Mouse (Mus musculus) R1 (cell line): ENCODE measurements around the gene Smad3.

Experiments used
- DNase-seq: peaks from one replicate; pipeline ENCODE4 v3.0.0-alpha.2; 2018; ENCODE audit warnings: low read depth, low spot score

Smad3 gene

DNA sequence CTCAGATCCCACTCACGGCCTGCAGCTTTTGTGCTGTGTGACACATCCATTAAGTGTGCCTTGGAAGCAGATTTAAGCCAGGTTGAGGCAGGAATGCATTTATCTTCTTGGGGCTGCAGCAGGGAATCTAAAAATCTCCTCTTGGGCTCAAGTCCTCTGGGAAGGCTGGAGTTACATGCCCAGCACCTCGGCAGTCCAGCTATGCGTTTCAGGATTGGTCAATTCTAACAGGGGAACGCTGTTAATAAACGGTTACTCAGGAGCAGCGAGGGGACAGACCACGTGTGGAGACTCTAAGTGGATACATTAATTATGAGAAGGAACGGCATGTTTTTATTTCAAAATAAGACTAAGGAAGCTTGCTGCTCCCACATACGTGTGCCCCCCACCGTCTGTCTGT is 14.7 kb upstream of the Smad3 start:
- DNase-seq = no peak

DNA sequence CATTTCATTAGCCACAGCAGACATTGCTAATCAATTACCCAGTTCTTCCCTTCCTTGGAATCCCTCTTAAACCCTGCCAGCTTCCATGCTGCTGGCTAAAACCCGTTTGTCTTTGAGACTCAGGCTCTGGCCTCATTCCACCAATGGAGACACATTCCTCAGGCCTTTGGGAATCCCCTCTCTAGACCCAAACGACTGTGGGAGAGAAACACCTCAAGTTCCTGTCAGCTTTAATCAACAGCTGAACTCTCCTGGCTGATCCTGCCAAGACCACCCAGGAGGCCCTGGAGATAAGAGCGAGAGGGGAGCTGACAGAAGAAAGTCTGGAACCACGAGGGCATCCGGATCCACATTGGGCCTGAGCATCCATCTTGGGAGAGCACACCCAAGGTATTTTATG is 13.9 kb upstream of the Smad3 start:
- DNase-seq = no peak

DNA sequence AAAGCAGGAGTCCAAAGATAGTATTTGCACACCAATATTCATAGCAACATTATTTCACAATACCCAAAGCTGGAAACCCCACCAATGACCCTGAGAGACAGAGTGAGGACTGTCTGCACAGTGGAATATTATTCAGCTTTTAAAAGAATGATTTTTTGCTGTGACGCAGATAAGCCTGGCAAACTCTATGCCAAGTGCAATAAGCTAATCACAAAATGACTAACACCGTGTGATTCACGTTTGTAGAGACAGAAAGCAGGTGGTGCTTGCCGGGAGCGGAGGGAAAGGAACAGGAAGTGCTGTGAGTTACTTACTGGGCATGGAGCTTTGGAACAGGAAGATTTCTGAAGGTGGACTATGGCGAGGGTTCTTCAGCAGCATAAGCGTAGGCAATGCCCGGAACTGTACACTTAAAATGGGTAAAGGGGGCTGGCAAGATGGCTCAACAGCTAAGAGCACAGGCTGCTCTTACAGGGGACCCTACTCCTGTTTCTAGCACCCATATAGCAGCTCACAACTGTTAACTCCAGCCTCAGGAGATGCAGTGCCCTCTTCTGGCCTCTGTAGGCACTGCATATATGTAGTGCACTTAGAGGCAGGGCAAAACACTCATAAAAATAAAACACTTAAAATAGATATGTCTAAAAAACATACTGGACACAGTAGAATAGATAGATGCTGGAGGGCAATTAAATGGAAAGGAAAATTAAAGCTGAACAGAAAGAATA is 3.7 kb upstream of the Smad3 start:
- DNase-seq = peak; percentile 54

DNA sequence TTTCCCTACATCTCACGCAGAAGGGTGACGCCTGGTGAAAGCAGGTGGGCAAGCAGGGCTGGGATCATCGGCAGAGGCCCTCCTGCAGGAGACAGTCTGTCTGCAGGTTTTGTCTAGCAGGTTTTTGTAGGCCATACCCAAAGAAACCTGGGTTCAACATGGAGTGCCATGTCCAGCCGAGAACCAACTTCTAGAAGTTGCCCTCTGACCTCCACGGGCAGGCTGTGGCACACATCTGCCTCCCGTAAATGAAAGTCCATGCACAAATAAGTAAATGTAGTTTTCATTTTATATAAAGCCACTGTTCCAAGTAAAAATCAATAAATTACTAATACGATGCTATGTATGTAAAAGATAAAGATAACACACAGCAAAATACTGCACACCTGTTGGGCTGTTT is 3.0 kb upstream of the Smad3 start:
- no peak for DNase-seq

DNA sequence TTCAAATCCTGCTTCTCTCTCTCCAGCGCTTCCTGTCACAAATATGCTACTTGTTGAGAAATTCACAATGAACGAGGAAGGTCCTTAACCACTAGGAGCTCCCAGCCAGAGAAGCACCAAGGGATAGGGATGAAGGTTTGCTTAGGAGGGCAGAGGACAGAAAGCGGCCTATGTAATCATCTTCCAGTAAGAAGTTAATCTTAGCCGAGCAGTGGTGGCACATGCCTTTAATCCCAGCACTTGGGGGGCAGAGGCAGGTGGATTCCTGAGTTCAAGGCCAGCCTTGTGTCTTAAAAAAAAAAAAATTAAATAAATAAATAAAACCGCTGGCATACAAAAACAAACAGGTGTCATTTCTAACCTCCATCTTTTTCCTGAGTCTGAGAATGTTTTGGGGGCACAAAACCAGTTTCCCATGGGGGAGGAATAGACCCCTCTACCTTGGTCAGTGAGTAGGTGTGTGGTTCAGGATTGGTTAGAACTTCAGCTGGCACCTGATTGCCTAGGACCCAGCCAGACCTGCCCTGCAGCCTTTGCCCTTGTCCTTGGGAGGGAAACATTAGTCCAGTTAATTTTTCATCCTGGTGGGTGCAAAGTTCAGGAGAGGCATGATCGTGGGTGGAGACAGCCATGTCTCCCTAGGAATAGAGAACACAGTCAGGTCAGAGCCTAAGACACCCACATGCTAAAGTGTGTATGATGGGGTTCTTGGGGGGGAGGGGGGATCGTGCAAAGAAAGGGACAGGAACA is 2.4 kb upstream of the Smad3 start:
- no peak for DNase-seq

DNA sequence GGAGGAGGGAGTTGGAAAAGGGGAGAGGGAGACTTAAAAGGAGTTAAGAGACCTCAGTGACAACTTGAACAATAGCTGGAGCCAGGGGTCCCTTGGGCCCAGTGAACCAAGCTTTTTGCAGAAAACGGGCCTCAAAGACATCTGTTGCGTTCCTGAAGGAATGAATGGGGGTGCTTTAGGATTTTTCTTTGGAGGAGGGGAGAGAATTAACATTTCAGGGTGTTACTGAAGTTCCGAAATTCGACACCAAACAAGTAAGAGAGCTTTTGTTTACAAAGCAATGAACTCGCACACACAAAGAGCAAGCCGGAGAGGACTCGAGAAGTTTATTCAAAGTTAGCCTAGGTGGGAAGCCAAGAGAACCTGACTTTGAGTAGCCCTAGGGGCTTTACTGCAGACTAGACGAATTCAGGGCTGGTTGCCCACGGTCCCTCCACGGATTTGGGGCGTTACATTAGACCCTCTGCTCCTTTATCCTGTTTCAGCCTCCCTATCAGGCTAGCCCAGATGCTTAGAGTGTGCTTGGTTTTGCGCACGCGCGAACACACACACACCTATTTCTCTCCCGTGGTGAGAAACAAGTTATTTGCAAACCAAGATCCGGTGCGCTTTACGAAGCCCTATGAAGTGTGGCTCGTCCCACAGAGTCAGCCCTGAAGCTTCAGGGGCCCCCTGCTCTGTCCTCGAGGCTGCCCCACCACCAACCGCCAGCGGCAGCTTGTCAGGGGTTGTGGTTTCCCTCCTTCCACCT is 1.0 kb upstream of the Smad3 start:
- DNase-seq = peak; percentile 91

DNA sequence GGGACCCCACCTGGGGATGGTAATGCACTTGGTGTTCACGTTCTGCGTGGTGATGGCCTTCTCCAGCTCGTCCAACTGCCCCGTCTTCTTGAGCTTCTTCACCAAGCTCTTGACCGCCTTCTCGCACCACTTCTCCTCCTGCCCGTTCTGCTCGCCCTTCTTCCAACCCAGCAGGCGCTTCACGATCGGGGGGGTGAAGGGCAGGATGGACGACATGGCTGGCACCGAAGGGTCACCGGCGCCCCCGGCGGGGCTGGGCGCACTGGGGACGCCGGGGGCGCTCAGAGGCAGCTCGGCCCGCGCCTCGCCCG is 377 bp downstream of the Smad3 start:
- peak; percentile 42 for DNase-seq

DNA sequence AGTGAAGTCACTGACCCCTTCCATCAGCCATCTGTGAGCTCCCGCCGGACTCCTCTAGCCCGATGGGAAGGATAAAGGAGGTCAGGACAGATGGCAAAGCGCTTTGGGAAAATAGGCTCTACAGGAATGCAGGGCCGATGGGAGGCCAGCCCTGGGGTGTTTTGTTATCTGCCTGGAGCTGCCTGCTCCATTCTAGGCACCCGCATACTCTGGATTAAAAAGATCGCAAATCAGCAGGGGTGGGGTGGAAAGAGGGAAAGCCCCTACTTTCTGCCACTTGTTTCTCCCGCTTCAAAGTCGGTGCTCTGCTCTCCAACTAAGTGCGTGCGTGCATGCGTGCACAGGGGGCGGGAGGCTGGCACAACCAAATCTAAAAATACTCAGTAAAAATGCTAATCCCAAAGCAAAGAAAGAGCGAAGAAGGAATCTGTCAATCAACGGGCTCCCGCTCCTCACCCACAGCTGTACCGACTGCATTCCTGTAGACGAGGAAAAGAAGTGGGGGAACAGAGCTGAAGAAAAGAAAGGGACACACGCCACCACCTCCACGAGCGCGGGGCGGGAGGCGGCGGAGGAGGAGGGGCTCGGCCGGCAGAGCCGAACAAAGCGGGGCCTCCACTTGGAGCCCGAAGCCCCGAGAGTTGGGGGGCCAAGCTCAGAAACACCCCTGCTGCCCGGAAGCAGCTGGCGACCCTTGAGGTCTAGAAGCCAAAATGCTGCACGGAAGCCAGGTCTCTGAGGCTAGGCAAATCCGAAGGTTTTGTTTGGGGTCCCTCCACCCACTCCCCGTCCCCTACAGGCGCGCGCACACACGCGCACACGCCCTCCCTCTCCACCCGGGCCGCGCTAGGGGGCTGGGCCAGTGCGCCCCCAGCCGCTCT is 973 bp downstream of the Smad3 start:
- DNase-seq = peak; percentile 75

DNA sequence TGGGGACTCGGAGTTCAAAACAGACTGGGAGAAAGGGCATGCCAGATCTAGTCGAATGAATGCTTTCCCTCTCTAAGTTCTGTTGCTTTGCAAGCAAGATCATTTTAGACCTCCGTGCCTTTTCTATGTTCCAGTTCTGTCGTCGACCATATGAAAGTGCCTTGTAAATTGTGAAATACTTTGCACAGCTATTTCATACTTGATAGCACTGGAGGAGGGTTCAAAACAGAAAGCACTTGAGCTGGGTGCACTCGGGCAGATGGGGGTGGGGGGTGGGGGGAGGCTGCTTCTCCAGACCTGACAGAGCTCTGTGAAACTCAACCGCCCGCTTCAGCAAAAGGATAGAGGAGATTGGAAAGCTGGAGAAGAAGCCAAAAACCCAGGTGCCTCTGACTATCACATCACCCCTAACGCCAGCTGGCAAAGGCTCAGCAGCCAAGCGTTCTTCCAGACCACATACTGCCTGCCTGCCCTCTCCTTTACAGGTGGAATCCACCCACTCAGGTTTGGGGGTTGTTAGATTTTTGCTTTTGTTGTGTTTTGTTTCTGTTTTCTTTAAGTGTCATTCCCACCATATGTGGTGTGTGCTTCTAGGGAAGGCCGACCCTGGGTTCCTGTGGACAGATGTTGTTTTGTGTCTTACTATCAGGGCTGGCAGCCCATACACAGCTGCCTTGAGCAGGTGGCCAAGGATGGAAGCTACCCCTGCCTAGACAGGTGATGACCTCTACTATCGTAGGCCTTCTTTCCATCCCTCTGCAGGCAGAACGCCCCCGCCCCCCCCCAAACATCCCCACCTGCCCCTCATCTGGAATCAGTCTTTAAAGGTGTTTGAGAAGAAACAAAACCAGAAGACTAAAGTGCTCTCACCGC is 1.9 kb downstream of the Smad3 start:
- no peak for DNase-seq

DNA sequence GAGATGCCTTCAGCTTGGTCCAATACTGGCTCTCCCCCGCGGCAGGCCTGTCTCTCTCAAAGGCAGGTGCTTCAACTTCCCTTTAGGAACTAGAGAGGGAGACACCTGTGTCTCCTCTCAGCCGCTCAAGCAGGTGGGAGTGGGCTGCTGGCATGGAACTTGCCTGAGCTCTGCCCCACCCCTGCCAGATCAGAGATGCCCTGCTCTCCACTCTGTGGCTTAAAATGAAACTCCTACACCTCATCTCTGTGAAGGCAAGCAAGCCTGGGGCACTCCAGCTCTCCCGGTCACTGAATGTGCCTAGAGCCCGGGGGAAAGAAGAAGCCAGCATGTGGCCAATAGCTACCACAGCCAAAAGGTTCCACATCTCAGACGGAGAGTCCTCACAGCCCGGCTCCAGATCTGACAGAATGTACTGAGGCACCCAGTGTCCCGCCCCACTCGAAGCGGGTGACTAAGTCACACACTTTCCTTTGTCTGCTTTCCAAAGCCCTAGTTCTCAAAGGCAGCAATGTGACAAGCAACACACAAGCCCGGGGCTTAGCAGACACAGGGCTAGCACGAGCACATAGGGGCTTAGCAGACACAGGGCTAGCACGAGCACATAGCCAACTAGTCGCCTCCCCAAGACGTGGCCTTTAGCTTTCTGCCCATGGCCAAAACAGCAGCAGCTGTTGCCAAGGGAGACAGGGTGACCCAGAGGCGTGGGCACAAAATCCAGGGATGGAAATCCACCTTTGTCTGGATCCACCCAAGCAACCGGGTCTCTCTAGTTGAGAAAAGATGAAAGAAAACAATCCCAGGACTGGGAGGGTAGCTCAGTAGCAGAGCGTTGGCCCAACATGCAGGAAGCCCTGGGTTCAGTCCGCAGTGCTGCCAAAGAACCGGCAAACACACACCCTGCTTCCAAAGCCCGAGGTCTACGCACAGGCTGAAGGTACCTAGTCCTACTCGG is 3.0 kb downstream of the Smad3 start:
- no peak for DNase-seq

DNA sequence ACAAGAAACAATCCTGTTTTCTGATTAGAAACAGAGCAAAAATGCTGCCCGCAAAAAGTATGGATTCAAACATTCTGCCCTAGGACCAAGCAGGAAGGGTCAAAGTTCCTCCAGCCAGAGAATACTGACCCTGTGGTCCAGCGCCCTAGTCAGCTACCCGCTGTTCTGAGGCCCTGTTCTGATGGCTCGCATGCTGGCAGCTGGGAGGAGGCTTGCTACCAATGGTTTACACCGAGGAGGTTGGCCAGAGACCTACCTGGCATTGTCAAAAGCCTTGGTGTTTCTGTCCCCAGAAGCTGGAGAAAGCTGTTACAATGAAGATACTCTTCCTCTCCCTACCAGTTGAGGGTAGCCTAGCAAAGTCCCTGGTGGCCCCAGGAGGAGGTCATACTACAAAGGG is 3.8 kb downstream of the Smad3 start:
- no peak for DNase-seq

DNA sequence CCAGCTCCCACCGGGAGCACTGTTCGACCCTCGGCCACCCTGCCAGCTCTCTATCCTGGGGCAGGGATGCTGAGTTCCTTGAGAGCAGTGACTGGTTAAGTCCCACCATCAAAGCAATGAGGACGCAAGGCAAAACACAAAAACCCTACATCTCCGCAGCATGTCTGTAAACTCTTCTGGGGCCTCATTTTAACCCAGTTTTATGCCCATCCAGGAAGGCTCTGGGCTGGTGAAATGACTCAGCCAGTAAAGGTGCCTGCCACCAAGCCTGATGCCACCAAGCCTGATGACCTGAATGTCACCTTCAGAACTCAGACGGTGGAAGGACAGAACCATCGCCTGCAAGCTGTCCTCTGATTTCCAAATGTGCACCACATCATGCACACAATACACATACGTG is 4.4 kb downstream of the Smad3 start:
- DNase-seq = no peak

DNA sequence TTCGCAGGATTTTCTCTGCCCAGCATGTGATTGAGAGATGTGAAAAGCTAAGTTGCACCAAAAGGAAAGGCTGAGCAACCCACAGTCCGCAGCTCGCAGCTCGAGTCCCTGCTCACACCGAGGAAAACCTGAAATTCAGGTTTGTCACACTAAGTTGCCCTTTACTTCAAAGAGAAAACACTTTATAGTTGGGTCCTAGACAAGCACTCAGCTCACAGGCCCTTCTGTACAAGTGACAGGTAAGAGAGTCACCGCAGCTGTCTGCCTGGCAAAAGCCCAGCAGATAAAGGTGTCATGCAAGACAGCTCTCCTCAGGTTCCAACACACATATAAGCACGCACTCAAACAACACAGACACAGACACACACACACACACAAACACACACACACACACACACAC is 5.2 kb downstream of the Smad3 start:
- DNase-seq = no peak

DNA sequence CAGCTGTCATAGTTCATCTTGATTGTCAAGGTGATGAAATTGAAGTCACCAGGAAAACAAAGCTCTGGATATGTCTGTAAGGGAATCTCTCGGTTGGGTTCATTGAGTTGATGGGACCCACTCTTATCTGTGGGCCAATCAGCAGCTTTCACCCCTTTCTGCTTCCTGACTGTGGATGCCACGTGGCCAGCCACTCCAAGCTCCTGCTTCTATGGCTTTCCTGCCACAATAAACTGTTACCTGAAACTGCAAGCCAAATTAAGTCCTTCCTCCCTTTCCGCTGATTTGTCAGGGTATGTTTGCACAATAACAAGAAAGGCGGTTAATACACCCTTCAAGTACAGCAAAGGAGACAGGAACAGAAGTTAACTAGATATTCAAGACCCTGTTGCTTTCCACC is 6.5 kb downstream of the Smad3 start:
- DNase-seq = no peak

DNA sequence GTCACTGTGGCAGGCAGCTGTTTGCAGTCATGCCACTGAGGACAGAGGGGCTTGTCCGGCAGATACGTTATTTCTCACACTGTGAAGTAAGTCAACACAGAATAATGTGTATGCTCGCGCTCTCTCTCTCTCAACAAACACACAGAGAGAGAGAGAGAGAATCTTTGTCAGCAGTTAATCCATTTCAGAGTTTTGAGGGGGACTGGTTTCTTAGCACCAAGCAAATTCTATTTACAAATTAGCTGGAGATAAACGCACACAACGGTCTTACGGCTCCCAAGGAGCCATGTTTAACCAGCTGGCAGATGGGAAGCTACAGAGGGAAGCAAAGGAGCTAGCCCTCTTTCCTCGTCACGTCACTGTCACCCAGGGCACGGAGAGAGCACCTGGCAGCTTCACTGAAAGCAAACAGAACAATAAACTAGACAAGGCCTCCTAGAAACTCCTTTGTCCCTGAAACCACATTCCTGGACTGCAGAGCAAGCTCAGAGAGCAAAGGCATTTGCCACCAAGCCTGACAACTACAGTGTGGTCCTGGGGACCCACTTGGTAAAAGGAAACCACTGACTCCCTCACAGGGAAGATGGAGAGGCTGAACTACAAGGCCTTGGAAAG is 7.3 kb downstream of the Smad3 start:
- no peak for DNase-seq

DNA sequence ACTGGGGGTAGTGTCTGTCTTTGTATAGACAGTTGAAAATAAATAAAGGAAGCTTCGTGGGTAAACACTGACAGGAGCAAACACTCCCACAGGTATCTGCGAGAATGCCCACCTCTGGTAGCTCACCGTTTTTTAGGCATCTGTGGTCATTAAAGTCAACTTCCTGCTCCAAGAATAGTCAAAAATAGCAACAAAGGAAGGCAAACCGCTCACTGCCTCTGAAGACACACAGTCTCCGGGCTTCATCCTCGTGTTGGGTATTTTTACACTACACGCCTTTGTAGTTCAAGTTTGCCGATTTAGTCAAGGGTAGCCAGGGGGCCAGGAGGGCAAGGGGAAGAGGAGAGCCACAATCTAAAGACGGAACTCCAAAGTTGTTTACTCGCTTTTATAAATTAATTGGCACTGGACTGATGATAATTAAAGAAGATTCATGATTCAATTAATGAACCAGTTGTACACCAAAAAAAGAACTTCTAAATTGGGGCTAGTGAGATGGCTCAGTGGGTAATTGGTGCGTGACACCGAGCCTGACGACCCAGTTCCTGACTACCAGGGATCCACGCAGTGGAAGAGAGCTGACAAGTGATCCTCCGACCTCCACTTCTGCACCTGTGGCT is 8.4 kb downstream of the Smad3 start:
- no peak for DNase-seq

DNA sequence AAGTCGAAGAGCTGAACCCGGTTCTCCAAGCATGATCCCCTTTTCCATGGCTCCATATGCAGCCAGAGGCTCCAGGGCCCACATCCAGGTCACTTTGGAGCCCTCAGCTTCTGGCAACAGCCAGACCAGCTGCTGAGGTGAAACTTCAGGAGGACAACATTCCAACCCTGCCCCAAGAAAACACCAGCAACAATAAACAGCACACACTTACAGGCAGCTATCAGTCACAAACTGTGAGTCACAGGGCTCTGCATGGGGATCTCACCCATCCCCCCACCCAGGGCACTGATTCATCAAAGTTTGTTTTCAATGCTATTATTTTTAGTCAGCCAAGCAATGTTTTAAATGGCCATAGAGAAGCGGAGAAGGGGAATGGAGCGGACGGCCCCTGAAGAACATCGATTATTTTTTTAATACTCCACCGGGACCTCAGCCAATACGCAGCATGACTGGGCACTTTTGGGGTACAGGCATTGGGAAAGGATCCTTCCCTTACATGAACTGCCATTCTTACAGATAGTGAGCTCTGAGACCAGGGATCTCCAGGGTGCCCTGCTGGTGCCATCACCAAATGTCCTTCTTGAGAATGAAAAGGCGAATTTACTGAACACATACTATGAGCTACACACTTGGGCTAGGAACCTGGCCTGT is 10.0 kb downstream of the Smad3 start:
- no peak for DNase-seq

DNA sequence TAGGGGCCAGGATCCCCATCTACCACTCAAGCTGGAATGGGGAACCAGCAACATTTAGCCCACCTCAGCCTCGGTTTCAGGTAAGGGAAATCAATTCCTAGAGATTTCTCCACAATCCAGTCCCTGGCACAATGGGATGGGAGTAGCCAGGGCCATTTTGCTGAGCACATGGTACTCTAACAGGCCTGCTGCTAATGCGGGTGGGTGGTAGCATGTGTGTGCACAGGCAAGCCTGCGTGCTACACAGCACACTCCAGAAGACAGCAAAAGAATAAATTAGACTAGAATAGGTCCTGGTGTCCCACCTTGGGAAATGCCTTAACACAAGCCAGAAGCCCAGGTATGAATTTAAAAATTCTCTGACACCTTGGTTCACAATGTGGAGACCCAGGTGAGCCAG is 10.8 kb downstream of the Smad3 start:
- DNase-seq = no peak
